Mouse (Mus musculus) hindlimb bud, embryonic 11.5 days (tissue): ENCODE results near the gene Svopl.

Source experiments
- DNase-seq: peaks from one replicate; pipeline ENCODE4 v3.0.0-alpha.2; 2012; ENCODE audit warnings: low read depth, low spot score; ENCODE audit errors: extremely low spot score

Gene Svopl

DNA sequence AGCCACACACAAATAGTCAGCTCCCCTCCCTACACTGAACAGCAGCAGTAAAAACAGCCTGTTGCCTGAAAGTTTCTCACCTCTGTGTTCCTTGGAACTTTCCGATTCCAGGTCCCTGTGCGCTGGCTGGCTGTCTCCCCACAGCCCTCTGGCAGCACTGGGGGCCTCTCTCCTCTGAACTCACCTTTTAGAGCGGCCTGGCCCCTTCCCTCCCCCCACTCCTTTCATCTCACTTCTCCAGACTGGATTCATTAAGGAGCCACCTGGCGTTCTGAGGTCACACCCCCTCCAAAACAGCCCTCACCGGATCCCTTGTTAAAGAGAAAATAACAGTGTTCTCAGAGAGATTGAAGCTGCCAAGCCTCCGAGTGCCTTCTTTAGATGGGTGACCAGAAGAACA is at the start of gene Svopl:
Gene Svopl, minus strand, starts transcription at position 159 of the 400 bp plus-strand sequence.
- peak; percentile 44 for DNase-seq

DNA sequence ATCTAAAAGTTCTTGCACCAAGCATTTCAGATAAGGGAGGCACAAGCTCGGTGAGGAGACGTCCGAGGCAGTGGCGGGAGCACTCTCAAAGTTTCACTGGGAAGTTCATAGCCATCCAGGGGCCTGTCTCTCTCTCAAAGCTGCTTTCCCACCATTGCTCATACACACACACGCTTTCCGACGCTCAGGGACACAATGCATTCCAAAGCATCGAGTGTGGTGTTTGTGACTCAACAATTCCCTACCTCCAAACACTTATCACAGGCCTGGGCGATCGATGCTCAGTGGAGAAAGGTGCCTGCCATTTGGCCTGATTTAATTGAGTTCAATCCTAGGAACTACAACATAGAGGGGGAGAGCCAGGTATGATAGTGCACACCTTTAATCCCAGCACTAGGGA is 47.9 kb upstream of the Svopl start:
- DNase-seq: no peak

DNA sequence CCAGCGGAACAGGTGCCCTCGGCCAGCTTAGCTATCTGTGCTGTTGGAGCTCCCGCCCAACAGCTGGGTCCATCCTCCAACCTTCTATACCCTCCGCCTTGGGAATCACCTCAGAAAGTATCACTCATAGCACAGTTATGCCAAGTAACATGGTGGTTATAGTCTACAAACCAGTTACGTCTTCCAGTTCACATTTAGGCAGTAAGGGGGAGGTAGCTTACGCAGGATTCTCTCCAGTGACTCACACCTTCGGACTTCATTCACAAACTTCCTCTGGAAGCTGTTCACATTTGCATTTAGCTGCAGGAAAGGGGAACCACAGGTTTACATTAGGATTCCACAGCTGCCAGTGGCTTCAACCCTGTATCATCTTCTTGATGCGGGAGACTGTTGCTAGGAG is 45.7 kb upstream of the Svopl start:
- DNase-seq: no peak

DNA sequence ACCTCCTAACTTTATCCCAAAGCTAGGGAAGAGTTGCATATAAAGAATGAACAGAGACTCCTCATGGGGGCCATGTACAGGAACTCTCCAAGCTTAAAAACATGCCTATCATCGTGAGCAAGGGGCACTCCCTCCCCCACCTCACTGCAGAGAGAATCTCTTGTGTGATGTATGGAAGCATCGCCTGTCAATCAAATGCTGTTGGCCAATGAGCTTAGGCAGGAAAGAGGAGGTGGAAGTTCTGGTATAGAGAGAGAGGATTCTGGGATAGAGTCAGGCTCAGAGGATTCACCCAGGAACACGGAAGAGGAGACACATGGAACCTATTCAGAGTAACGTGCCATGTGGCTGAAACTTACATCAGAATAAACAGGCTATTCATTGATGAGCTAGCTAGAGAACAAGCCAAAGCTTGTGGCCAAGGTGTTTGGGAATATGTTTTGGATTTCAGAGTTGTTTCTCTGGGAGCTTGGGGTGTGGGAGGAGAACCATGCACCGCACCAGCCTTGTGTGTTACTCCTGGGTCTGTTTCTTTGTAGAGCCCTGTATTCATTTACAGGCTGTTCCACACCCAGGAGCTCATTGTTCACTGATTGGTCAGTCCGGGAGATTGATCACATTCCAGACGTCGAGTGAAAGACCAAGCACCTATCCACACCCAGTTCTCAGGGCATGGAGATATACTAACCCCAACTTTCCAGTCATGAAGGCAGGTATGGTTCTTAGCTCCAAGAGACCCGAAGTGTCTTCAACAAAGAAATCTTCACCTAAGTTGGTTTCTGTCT is 40.6 kb upstream of the Svopl start:
- DNase-seq: no peak

DNA sequence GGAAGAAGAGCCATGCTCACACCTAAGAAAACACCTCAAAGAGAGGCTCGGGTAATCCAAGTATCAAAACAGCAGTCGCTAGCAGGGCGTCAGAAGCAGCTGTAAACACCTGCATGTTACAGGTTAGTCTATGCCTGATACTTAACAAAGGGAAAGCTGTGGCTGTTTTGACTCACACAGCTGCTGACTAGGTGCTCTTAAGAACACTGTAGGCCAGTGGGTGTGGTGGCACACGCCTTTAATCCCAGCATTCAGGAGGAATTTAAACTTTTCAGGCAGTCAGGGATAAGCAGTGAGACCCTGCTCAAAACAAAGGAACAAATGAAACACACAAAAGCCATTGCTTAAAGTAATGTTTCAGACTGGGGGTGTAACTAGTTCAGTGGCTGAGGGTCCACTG is 36.4 kb upstream of the Svopl start:
- DNase-seq: no peak

DNA sequence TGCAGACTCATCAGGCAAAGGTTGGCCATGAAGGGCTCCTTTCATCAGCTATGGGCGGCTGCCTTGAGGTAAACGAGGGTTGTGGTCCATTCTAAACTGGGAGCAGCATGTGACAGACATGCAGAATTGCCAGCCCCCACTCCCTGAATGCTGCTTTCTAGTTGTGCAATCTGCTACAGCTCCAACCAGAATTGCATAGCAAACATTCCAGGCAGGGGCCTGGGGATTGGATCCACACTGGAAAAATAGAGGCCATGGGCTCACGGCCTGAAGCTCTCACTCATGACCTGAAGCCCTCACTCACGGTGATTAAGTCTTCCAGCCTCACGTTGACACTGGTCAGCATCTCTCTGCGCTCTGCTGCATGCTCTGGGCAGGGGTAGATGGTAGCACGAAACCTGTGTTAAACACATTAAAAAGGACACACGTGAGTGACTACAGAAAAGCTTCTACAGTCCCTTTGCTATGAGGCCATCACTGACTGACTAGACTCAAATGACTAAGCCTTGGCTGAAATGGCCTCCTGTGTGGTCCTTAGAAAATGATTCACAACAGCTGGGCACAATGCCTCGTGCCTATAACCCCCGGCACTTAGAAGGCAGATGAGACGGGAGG is 35.0 kb upstream of the Svopl start:
- no peak for DNase-seq

DNA sequence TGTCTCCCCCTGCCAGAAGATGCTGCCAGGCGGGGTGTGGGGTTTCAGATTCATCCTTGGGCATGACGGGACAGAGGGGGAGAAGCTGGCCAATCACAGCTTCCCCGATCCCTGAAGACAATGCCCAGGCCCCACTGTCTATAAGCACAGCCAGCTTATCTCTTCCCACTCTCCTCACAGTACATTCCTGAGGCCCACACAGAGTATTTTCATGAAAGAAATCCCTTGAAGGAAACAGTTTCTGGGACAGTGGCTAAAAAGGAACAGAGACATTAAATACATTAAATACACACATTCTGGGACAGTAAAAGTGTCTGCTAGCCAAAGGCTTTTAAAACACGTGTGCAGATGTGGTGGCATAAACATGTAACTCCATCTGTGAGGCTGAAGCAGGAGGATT is 33.6 kb upstream of the Svopl start:
- no peak for DNase-seq

DNA sequence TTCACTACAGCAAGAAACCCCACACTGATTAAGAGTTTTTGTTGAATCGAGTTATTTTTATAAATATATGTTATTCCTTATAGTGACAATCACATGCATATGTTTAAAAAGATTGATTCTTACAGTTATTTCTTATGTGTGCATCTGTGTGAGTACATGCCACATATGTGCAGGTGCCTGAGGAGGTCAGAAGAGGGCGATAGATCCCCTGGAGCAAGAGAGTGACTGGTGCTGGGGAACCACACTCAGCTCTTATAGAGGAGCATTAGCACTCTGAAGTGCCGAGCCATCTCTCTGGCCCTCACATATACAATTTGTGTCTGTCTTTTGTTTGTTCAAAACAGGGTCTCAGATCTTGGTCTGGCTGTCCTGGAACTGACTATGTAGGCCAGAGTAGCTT is 26.8 kb upstream of the Svopl start:
- no peak for DNase-seq

DNA sequence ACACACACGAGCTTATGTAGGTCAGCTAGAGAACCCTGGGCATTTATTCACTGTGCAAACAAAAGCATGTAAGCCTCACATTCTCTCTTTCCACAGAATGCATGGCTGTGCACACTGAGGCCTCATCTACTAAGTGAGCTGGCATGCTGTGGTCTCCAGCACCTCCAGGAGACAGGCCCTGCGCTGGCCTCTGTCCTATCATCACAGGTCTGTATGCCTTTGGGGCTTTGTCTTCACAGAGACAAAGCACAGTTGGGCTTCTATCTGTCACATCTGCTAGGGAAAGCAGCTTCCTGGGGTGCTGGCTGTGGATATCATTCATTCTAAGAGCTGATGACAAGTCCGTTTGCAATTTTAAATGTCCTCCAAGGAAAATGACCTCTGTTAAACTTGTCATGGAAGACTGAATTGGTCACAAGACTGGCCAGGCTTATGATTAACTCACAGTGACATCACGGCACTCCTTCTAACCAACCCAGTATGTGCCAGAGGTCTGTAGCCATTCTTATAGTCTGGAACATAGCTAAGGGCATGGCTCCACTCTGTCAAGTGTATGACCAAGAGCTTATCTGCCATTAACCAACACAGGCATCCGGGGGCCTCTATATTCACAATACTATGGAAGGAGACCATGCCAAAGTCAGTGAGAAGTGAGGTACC is 25.5 kb upstream of the Svopl start:
- no peak for DNase-seq

DNA sequence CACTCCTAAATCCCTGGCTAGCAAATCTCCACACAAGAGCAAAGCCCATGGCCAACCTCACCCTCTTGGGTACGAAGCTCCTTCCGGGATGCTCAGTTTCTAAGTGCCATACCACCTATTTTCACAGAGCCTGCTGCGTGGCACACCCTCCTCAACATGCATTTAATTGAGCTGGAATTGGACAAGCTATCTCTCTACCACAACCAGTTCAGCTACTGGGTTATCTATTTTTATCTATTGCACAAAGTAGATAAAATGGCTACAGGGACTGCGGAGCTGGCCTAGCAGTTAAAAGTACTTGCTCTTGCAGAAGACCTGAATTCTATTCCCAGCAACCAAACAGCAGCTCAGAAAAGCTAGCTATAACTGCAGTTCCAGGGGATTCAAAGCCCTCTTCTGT is 24.5 kb upstream of the Svopl start:
- no peak for DNase-seq

DNA sequence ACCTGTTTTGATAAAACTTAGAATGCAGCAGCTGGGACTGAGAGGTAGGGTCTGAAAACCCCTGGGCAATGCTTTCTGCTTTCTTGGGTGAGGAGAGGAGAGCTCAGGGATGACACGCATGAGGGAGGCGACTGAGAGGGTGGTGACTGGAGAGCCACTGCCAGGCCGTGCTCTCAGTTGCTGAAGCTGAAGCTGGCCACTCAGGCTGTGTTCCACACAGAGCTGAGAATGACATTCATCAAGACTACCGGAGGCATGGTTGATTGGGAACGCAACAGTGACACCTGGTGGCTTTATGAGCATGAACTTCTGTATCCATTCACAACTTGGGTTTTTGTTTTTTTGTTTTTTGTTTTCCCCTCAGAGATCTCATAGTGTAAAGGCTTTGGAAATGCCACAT is 19.4 kb upstream of the Svopl start:
- peak; percentile 74 for DNase-seq

DNA sequence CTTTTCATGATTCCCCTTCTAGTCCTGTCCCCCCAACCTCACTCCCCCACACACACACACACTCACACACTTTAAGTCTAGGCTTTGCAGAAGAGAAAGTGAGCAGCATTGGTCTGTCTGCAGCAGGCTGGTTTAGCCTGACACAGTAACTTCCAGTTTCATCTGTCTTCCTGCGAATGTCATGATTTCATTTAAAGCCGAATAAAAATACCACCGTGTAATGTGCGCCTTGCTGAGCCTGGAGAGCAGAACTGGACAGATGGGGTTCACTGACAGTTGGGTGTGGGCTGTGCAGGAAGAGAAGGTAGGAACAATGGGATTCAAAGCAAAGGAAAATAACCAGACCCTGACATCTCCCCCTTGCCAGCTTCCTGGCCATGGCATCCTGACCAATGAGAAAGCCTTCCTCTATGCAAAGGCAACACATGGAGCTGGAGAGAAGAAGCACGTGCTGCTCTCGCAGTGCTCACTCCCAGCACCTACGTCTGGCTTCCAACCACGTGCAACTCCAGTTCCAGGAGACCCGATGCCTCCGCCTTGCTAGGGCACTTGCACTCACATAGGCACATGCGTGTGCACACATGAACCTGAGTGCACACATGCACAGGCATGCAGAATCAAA is 18.8 kb upstream of the Svopl start:
- DNase-seq: no peak

DNA sequence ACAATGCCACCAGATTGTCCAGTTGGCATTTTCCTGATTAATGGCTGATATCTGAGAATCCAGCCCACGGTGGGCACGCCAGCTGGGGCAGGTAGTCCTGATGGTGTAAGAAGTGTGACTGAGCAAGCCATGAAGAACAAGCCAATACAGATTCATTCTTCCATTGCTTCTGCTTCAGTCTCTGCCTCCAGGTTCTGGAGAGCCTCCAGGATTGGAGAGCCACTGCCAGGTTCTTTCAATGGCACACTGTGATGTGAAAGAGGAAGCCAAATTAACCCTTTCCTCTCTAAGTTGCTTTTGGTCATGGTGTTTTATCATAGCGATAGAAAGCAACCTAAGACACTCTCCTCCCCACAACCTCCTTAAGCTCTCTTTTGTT is 18.3 kb upstream of the Svopl start:
- no peak for DNase-seq

DNA sequence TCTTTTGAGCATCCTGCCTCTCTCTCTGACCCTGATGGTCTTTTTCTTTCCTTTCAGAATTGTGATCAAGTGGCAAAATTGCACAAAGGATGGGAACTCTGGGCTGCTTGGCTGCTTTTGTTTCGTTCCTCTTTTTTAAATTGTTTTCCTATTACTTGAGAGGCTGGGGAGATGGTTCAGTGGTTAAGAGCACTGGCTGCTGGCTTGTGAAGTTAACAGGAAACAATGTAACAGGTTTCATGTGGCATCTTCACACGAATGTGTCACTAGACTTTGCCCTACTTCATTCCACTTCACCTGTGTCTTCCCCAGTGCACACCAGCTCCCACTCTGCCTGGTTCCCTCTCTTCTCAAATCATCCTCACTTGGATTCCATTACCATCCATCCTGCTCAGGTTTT is 17.8 kb upstream of the Svopl start:
- DNase-seq: no peak

DNA sequence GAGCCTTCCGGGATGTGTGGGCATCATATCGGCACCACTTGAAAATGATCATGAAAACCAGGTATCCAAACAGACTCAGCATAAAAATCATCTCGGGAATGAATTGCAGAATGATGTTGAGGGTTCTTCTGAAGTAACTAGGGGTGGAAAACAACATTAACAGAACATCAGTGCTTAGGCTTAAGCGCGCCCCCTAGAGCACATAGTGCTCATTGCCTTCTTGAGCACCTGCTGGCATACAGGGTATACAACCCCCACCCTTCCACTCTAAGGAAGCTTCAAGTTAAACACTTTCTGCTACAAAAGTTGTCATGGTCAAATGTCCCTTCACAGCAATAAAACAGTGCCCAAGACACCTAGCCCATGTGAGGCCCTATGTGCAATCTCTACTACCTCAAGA is 12.0 kb upstream of the Svopl start:
- no peak for DNase-seq

DNA sequence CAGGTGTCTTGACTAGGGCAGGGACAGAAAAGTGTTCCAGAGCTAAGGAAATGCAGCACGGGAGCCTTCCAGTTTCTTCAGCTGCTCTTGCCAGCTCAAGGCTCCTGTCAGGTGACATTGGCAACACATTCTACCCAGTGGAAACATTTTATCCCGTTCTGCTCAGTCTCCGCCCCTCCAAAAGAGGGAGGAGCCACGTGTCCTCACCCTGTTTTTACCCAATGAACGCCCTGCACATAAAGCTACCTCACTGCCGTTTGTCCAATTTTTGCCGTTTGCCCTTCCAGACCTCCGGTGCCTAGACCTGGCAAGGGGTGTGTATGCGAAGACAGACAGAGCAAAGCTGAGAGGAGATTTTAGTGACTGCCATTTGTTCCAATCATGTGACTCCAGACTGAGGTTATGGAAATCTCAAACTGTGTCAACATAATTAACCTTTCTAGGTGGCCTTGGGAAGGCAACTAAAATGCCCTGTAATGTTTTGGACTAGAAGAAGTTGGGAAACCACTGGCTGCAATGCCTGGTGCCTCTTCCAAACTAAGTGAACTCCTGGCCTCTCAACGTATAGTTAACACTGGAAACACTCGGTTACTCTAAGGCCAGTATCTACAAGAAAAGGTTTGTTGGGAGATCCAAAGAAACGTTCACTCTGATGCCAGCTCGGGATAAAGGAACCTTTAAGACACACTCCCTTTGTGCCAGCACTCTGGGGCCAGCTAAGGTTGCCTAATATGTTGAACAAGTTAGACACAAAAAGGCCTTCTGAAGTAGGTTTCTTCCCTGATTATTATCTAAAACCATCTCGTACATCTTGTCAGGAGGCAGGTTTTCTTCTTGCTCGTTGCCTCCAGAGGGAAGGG is 8.9 kb upstream of the Svopl start:
- DNase-seq: no peak

DNA sequence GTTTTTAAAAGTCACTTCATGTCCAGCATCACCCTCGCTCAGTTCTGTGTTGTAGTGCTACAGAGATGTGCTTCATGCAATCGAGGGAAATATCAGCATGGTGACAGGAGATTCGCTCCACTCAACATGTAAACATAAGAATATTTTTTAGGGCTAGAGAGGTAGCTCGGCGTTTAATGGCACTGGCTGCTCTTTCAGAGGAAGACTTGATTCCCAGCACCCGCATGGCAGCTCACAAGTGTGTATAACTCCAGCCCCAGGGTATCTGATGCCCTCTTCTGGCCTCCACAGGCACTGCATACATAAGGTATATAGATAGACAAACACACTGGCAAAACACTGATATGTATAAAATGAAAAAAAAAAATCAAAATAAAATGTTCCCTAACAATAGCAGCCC is 2.8 kb upstream of the Svopl start:
- no peak for DNase-seq

DNA sequence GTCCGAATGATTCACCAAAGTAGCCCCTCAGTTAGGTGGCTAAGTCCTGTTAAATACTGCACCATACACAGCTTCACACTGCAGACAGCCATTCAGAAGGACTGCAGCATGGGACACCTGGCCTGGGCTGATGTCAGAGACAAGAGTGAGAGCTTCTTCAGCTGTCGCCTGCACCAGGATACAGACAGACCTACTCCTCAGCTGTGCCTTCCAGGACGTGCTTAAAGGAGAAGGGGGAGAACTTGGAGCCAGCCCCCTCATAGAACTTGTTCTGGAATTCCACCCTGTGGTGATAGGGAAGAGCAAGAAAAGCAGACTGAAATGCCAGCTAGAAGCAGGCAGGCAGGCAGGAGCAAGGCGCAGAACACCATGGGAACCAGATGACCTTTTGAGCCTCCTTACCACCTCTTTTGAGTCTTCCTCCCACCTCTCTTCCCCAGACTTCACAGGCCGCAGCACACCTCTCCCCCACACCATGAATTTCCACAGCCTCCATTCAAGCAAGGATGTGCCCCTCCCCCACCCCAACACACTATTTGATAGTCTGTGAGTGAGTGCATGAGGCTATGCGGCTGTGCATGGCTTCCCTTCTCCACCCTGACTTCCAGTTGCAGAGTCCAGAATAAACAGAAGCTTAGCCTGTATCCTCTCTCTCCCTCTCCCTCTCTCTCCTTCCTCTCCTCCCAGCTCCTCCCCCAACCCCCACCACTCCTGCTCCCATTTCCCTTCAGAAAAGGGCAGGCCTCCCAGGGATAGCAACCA is 2.2 kb upstream of the Svopl start:
- no peak for DNase-seq

DNA sequence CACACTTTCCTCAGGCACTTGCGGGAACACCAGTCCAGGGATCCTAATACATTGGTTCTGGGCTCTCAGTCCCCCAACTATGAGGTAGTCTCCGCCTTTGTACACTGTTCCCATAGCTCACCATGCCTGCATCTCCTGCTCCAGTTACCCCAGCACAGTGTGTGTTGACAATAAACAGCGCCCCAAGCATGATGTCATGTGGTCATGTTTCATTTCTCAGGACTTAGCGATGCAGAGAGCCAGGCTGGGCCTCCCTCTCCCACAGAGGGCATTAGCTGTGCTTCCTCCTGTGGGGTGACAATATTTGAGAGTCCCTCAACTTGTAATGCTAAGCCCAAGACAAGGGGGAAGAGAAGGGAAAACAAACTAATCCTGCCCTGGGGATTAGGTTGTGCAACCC is 1.2 kb upstream of the Svopl start:
- DNase-seq: no peak

DNA sequence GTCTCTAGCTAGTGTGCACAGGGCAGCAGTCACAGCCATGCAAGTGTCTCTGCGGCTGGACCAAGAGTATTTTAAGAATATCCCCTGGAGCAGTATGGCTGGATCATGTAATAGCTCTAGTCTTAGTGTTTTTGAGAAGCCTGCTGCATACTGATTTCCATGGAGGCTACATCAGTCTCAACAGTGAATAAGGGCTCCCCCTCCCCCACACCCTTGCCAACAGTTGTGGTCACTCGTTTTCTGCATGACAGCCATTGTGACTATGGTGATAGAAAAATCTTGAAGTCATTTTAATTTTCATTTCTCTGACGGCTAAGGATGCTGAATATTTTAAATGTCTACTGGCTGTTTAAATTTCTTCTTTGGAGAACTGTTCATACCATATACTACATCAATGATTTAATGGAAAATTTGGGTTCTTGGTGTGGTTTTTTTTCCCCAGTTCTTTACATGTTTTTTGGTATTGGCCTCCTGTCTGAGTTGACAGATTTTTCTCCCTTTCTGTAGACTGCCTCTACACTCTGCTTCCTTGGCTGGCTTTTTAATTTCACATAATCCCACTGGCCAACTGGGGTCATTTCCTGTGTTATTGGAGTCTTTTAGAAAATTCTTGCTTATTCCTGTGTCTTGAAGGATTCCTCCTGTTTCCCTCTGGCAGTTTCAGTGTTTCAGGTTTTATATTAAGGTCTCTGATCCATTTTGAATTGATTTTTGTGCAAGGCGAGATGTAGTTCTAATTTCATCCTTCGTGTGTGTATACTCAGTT is 13.8 kb downstream of the Svopl start:
- no peak for DNase-seq
